Mouse (Mus musculus) stomach, embryonic 16.5 days (tissue): Measurements from ENCODE around the gene 9130008F23Rik. TPM values are rescaled to one million over a fixed set of nuclear protein-coding genes. Genes with fewer than 3 reads are reported as not detected.

Experiments
- ATAC-seq: fragments of 200-750 bp; cut with Nextera tagmentation; 2 replicates; pipeline ENCODE4 v1.8.0; 2017; ENCODE audit warnings: moderate number of reproducible peaks, moderate TSS enrichment; ENCODE audit not compliant: insufficient read depth, low FRiP score
- H3K27ac ChIP-seq: fragments of 300-500 bp; sonication (generic); 2 replicates; pipeline ENCODE4 v1.5.1; 2014; ENCODE audit warnings: low read length
- H3K27me3 ChIP-seq: fragments of 300-500 bp; sonication (generic); 2 replicates; pipeline ENCODE4 v1.6.1; 2014; ENCODE audit warnings: low read length, control low read depth, mixed read lengths; ENCODE audit not compliant: control insufficient read depth, insufficient read depth
- H3K36me3 ChIP-seq: fragments of 300-500 bp; sonication (generic); 2 replicates; pipeline ENCODE4 v1.6.1; 2014; ENCODE audit warnings: low read length; ENCODE audit not compliant: control insufficient read depth, insufficient read depth
- H3K4me1 ChIP-seq: fragments of 300-500 bp; sonication (generic); 2 replicates; pipeline ENCODE4 v1.6.1; 2014; ENCODE audit warnings: low read length, control low read depth, mixed read lengths; ENCODE audit not compliant: control insufficient read depth, insufficient read depth
- H3K4me2 ChIP-seq: fragments of 300-500 bp; sonication (generic); 2 replicates; pipeline ENCODE4 v1.6.1; 2014; ENCODE audit warnings: low read depth, low read length, mixed read lengths
- H3K4me3 ChIP-seq: fragments of 300-500 bp; sonication (generic); replicated peaks from 2 replicates; pipeline ENCODE4 v1.5.1; 2014; ENCODE audit warnings: mild to moderate bottlenecking, low read length
- H3K9ac ChIP-seq: fragments of 300-500 bp; sonication (generic); 2 replicates; pipeline ENCODE4 v1.6.1; 2014; ENCODE audit warnings: low read length
- H3K9me3 ChIP-seq: fragments of 300-500 bp; sonication (generic); replicated peaks from 2 replicates; pipeline ENCODE4 v1.6.1; 2016; ENCODE audit warnings: low read length, control low read depth; ENCODE audit not compliant: control insufficient read depth
- WGBS: fragments of 180-500 bp; shearing (Covaris S2); extraction: QIAGEN DNeasy Blood & Tissue Kit; methylation state at CpG from one replicate; pipeline ENCODE4 v1.1.7; 2014; 5-methylcytosine and 5-hydroxymethylcytosine counted together
- polyA plus RNA-seq: library from polyadenylated mRNA; unstranded; fragments of >200 nt; fragmentation: Nextera tagmentation; extraction: Ambion mirVana; gene quantifications from 2 replicates; pipeline ENCODE4 v1.2.1, GENCODE M21; 2015

9130008F23Rik gene
- polyA plus RNA-seq, 1 experiment from 2014 or later: 6.6 TPM

- no peak overlapping the region for H3K27ac ChIP-seq
- H3K9ac ChIP-seq: no peak overlapping the region
- no peak overlapping the region for H3K4me2 ChIP-seq
- no peak overlapping the region for H3K4me3 ChIP-seq
- H3K9me3 ChIP-seq: no peaks in the 10 kb centered on the region
- ATAC-seq: no peak
- no peaks in the 10 kb centered on the region for H3K27me3 ChIP-seq
- no peaks in the 10 kb centered on the region for H3K36me3 ChIP-seq
- WGBS: 79% methylated on average over 4 of the region's 4 CpGs
- H3K4me1 ChIP-seq: no peaks in the 10 kb centered on the region
Measured at GRCm38 (mm10) chr17:40887849-40888536, 7.6 kb upstream of the 9130008F23Rik start.

GRCm38 (mm10) chr17:40885155-40885554 lies 4.8 kb upstream of the 9130008F23Rik start:
- H3K36me3 ChIP-seq: no peaks in the 10 kb centered on the region

GRCm38 (mm10) chr17:40882172-40882571 lies 1.8 kb upstream of the 9130008F23Rik start:
- ATAC-seq: no peak
- H3K27me3 ChIP-seq: no peaks in the 10 kb centered on the region

More at GRCm38 (mm10) chr17:40885155-40885554, 4.8 kb upstream of the 9130008F23Rik start:
- Histone ChIP-seq H3K4me3 (no peak overlapping the region), H3K27ac (no peak overlapping the region; the same call in 1 of the 2 replicates), H3K27me3 (no peaks in the 10 kb centered on the region), H3K9ac (no peak overlapping the region), H3K9me3 (no peaks in the 10 kb centered on the region), H3K4me1 (no peaks in the 10 kb centered on the region), H3K4me2 (no peak overlapping the region)
- 66% methylated on average over 4 of the region's 4 CpGs for WGBS
- ATAC-seq: 0 out of 2 replicates have a peak, but pooled peaks have one; percentile 48

GRCm38 (mm10) chr17:40879528-40879923 lies 833 bp downstream of the 9130008F23Rik start:
- no peaks in the 10 kb centered on the region for H3K27me3 ChIP-seq
- 0 out of 2 replicates have a peak overlapping the region, but pooled peaks have one; percentile 87 for H3K27ac ChIP-seq
- no peaks in the 10 kb centered on the region for H3K4me1 ChIP-seq
- peak overlapping the region; percentile 63 for H3K4me2 ChIP-seq
- H3K4me3 ChIP-seq: peak overlapping the region; percentile 82
- 15% methylated on average over 6 of the region's 6 CpGs for WGBS
- ATAC-seq: no peak
- peak overlapping the region; percentile 78 for H3K9ac ChIP-seq
- H3K9me3 ChIP-seq: no peaks in the 10 kb centered on the region
- no peaks in the 10 kb centered on the region for H3K36me3 ChIP-seq

More at GRCm38 (mm10) chr17:40882172-40882571, 1.8 kb upstream of the 9130008F23Rik start:
- Histone ChIP-seq H3K4me1 (no peaks in the 10 kb centered on the region), H3K9ac (no peak overlapping the region), H3K9me3 (no peaks in the 10 kb centered on the region), H3K36me3 (no peaks in the 10 kb centered on the region), H3K4me2 (no peak overlapping the region), H3K27ac (no peak overlapping the region), H3K4me3 (no peak overlapping the region)
- WGBS: 74% methylated on average over 6 of the region's 6 CpGs

- ATAC-seq: no peak
- H3K4me1 ChIP-seq: no peaks in the 10 kb centered on the region
- 37% methylated on average over 3 of the region's 3 CpGs for WGBS
- H3K9me3 ChIP-seq: no peaks in the 10 kb centered on the region
- H3K9ac ChIP-seq: peak overlapping the region; percentile 55
- H3K36me3 ChIP-seq: no peaks in the 10 kb centered on the region
- H3K27me3 ChIP-seq: no peaks in the 10 kb centered on the region
- no peak overlapping the region for H3K27ac ChIP-seq
- peak overlapping the region; percentile 82 for H3K4me3 ChIP-seq
- H3K4me2 ChIP-seq: peak overlapping the region; percentile 63
Measured at GRCm38 (mm10) chr17:40877741-40878140, 2.6 kb downstream of the 9130008F23Rik start.

- H3K4me2 ChIP-seq: no peak overlapping the region
- no peaks in the 10 kb centered on the region for H3K27me3 ChIP-seq
- no peaks in the 10 kb centered on the region for H3K9me3 ChIP-seq
- H3K4me3 ChIP-seq: no peak overlapping the region
- no peaks in the 10 kb centered on the region for H3K4me1 ChIP-seq
- no peak for ATAC-seq
- H3K27ac ChIP-seq: no peak overlapping the region
- H3K9ac ChIP-seq: no peak overlapping the region
- 81% methylated on average over 1 of the region's 1 CpGs for whole genome bisulfite sequencing
- H3K36me3 ChIP-seq: no peaks in the 10 kb centered on the region
Measured at GRCm38 (mm10) chr17:40875568-40875967, 4.8 kb downstream of the 9130008F23Rik start.

- Histone ChIP-seq H3K9me3 (no peaks in the 10 kb centered on the region), H3K4me3 (no peak overlapping the region), H3K36me3 (no peaks in the 10 kb centered on the region), H3K9ac (no peak overlapping the region), H3K4me1 (no peaks in the 10 kb centered on the region), H3K27ac (no peak overlapping the region), H3K4me2 (no peak overlapping the region), H3K27me3 (no peaks in the 10 kb centered on the region)
- 70% methylated on average over 3 of the region's 3 CpGs for WGBS
- no peak for ATAC-seq
Measured at GRCm38 (mm10) chr17:40874701-40875100, 5.7 kb downstream of the 9130008F23Rik start.

- H3K4me1 ChIP-seq: no peaks in the 10 kb centered on the region
- no peaks in the 10 kb centered on the region for H3K36me3 ChIP-seq
- H3K27me3 ChIP-seq: no peaks in the 10 kb centered on the region
- H3K4me3 ChIP-seq: no peak overlapping the region
- no peaks in the 10 kb centered on the region for H3K9me3 ChIP-seq
- peak overlapping the region; percentile 10; the same call in 1 of the 2 replicates for H3K27ac ChIP-seq
- 30% methylated on average over 2 of the region's 2 CpGs for WGBS
- H3K9ac ChIP-seq: no peak overlapping the region
- ATAC-seq: peak; percentile 59; the same call in 1 of the 2 replicates
- H3K4me2 ChIP-seq: no peak overlapping the region
Measured at GRCm38 (mm10) chr17:40873582-40874011, 6.8 kb downstream of the 9130008F23Rik start.

- H3K4me1 ChIP-seq: no peaks in the 10 kb centered on the region
- no peaks in the 10 kb centered on the region for H3K9me3 ChIP-seq
- no peak overlapping the region for H3K4me2 ChIP-seq
- H3K27me3 ChIP-seq: no peaks in the 10 kb centered on the region
- no peak for ATAC-seq
- no peak overlapping the region for H3K4me3 ChIP-seq
- 90% methylated on average over 6 of the region's 6 CpGs for WGBS
- no peak overlapping the region for H3K9ac ChIP-seq
- H3K27ac ChIP-seq: no peak overlapping the region
- no peaks in the 10 kb centered on the region for H3K36me3 ChIP-seq
Measured at GRCm38 (mm10) chr17:40872626-40873025, 7.7 kb downstream of the 9130008F23Rik start.
